Comparison of ENCODE assay signal across 8 mouse cellular contexts in genomic region chr2:178327466-178328040, GRCm38 (mm10).
DNase-seq lines count a peak whose midpoint lies in the region; ATAC-seq lines count a peak whose summit lies in the region.

No protein-coding gene starts in this region.

- no peak overlapping the region for H3K27ac ChIP-seq in liver, embryonic 16.5 days (ENCODE audit: low read length)
- peak overlapping the region; percentile 88 for H3K27ac ChIP-seq in neural tube, embryonic 13.5 days (replicated peaks)

- WGBS in liver, embryonic 16.5 days (ENCODE audit: insufficient replicate concordance) = 10% methylated on average over 12 of the region's 12 CpGs
- WGBS in neural tube, embryonic 13.5 days = 10% methylated on average over 12 of the region's 12 CpGs

- H3K36me3 ChIP-seq in liver, embryonic 16.5 days (ENCODE audit: control insufficient read depth, insufficient read depth) = no peaks in the 10 kb centered on the region
- H3K36me3 ChIP-seq in neural tube, embryonic 13.5 days = peaks cover 6% of the 10 kb centered on the region; the same call in 1 of the 2 replicates

- H3K9ac ChIP-seq in liver, embryonic 16.5 days (ENCODE audit: low read depth, low read length) = no peak overlapping the region
- peak overlapping the region; percentile 62 for H3K9ac ChIP-seq in neural tube, embryonic 13.5 days

- ATAC-seq in liver, embryonic 16.5 days (ENCODE audit: low read depth) = peak; percentile 45
- ATAC-seq in neural tube, embryonic 13.5 days (ENCODE audit: low read depth) = peak; percentile 93

- intact Hi-C loops in heart, postnatal 36 days (cut with DNase I) = no loop called here

- H3K4me3 ChIP-seq in liver, embryonic 16.5 days (ENCODE audit: low read depth, low read length) = no peak overlapping the region
- H3K4me3 ChIP-seq in neural tube, embryonic 13.5 days = peak overlapping the region; percentile 27

- DNase-seq in MN1 (ENCODE audit: low spot score) = peak; percentile 96
- peak; percentile 83 to 86 for DNase-seq in cerebellum, adult 18-20 months
- DNase-seq in forelimb bud, embryonic 11.5 days (ENCODE audit: low read depth, low spot score) = peak; percentile 48
- peak; percentile 39 to 41 for DNase-seq in heart, postnatal 36 days
- peak; percentile 84 to 93 for DNase-seq in layer of hippocampus, adult 18-20 months (ENCODE audit: low spot score in 2 of 2)
- DNase-seq in urinary bladder, postnatal 36 days (ENCODE audit: low spot score in 2 of 2) = no peak

- H3K4me2 ChIP-seq in liver, embryonic 16.5 days (ENCODE audit: low read depth, low read length) = no peak overlapping the region
- H3K4me2 ChIP-seq in neural tube, embryonic 13.5 days = peak overlapping the region; percentile 51

- H3K9me3 ChIP-seq in liver, embryonic 16.5 days (replicated peaks; ENCODE audit: control insufficient read depth, low read length) = no peaks in the 10 kb centered on the region
- no peaks in the 10 kb centered on the region for H3K9me3 ChIP-seq in neural tube, embryonic 13.5 days

- H3K27me3 ChIP-seq in liver, embryonic 16.5 days (ENCODE audit: control insufficient read depth, insufficient read depth, low read depth, low read length) = no peaks in the 10 kb centered on the region
- H3K27me3 ChIP-seq in neural tube, embryonic 13.5 days = no peaks in the 10 kb centered on the region

- H3K4me1 ChIP-seq in liver, embryonic 16.5 days (ENCODE audit: control insufficient read depth, low read depth, low read length) = no peaks in the 10 kb centered on the region
- peaks cover 34% of the 10 kb centered on the region for H3K4me1 ChIP-seq in neural tube, embryonic 13.5 days (replicated peaks)

Comparison
In these comparisons a context has a peak if more than half of its experiments do, and no peak if none do; other contexts are left out.
1. DNase-seq: peak in MN1 (single experiment), cerebellum, adult 18-20 months (2 of 2), forelimb bud, embryonic 11.5 days (single experiment), heart, postnatal 36 days (2 of 2) and layer of hippocampus, adult 18-20 months (2 of 2); none in urinary bladder, postnatal 36 days (0 of 2).